Mouse (Mus musculus): ENCODE results near the gene Commd9. TPM values are rescaled to one million over a fixed set of nuclear protein-coding genes. Genes with fewer than 3 reads are reported as not detected.

The Commd9 gene
- polyA plus RNA-seq, 2 experiments: 19.8 to 29.7 TPM

DNA sequence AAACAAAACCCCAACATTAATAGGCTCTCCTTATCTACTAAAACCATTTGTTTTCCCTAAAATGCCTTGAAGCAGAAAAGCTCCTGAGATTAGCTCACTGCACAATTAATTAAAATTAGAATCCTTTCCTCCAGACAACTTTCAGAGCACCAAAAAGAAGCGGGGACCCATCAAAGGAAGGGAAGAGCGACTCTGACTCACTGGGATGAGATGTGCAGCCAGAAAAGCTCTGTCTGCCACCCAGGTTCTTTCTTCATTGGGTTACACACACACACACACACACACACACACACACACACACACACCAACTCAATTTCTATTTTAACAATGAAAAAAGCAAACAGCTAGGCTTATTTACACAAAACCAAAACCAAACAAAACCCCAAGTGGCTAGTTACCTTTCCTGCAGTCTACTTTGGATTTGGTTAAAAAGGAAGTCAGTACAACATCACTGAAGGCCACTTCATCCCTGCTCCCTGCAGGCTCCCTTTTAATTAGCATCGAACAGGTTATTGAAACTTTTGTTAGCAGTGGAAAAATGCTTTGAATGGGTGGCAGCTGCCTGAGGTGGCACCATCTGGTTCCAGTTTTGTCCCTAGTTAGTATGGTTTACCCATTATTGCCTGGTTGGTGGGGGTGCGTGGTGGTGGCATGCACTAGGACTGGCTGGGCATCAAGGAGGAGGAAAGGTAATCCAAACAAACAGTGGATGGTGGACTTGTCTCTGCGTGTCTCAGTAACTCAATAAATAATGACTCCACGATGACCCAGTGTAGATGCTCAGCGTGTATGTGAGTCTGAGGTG lies 64.9 kb downstream of the Commd9 start:
- no peak for ATAC-seq (ENCODE audit: insufficient read depth)
- Histone ChIP-seq H3K4me3 (ENCODE audit: insufficient read depth in 1 of 2, low read depth in 2 of 2, low read length in 2 of 2) (no peak overlapping the region), H3K9ac (replicated peaks) (no peak overlapping the region), H3K9me3 (ENCODE audit: control insufficient read depth, low read length) (no peaks in the 10 kb centered on the region), H3K4me1 (replicated peaks; ENCODE audit: control insufficient read depth in 2 of 2, insufficient read depth in 2 of 2, low read length in 1 of 2) (no peaks in the 10 kb centered on the region), H3K27ac (no peak overlapping the region), H3K4me2 (ENCODE audit: low read depth) (no peak overlapping the region), H3K36me3 (replicated peaks; ENCODE audit: control insufficient read depth, insufficient read depth, low read depth) (no peaks in the 10 kb centered on the region), H3K27me3 (ENCODE audit: control insufficient read depth, insufficient read depth, low read length) (no peaks in the 10 kb centered on the region)
- WGBS (ENCODE audit: insufficient replicate concordance): 56% methylated on average over 7 of the region's 7 CpGs
- TF ChIP-seq EP300 (IDR thresholded peaks at IDR 0.05; ENCODE audit: low read depth) (no peak), CTCF (IDR thresholded peaks at IDR 0.05; ENCODE audit: low read depth) (no peak)
- no peak for DNase-seq (ENCODE audit: low read depth in 3 of 3, low spot score in 3 of 3)

Other genes with a start within 250 kb of the Commd9 start
- gene Rag1, start 236.7 kb upstream of the Commd9 start, polyA plus RNA-seq (2012; rRNA removed): 0.17 and 0.19 TPM in 2 replicates
- 0.20 and 0.32 TPM in 2 replicates for gene Rag1, start 236.7 kb upstream of the Commd9 start, polyA plus RNA-seq (2014; fragmentation: Nextera tagmentation; extraction: Ambion mirVana)
- gene B230118H07Rik, start 236.7 kb upstream of the Commd9 start, polyA plus RNA-seq (2012; rRNA removed): 4.1 and 4.8 TPM in 2 replicates
- gene B230118H07Rik, start 236.7 kb upstream of the Commd9 start, polyA plus RNA-seq (2014; fragmentation: Nextera tagmentation; extraction: Ambion mirVana): 20.0 and 21.3 TPM in 2 replicates
- 2.7 and 3.3 TPM in 2 replicates for gene Traf6, start 207.8 kb upstream of the Commd9 start, polyA plus RNA-seq (2012; rRNA removed)
- 4.5 and 5.3 TPM in 2 replicates for gene Traf6, start 207.8 kb upstream of the Commd9 start, polyA plus RNA-seq (2014; fragmentation: Nextera tagmentation; extraction: Ambion mirVana)
- gene Prr5l, start 3.2 kb upstream of the Commd9 start, polyA plus RNA-seq (2012; rRNA removed): 1.4 and 1.7 TPM in 2 replicates
- 1.7 and 3.9 TPM in 2 replicates for gene Prr5l, start 3.2 kb upstream of the Commd9 start, polyA plus RNA-seq (2014; fragmentation: Nextera tagmentation; extraction: Ambion mirVana)